Mouse (Mus musculus): ENCODE measurements at regions not wholly inside any gene's neighbourhood (a gene's known extent, or its start where the extent isn't known, plus 50 kb on each side); places are given as distances from the start of the nearest gene placed in this dataset.

DNA sequence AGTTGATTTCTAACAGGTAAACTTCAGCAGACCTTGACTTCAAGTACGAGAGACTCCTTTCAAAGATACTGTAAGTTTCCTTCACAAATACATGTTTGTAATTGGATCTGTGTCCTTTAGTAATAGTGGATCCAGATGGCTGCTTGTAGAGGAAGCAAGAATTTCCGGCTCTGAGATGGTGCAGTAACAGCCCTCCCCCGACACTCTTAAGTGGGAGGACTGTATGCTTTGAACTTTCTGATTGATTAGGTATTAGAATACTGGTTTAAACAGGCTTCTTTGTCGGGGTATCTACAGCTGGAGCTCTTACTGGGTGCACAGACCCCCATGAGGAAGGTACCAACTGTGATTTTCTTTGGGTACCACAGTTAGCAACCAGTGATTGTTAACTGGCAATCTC lies 355.0 kb upstream of the Cblb start:
- DNase-seq (ENCODE audit: low spot score in 2 of 2) = no peak

DNA sequence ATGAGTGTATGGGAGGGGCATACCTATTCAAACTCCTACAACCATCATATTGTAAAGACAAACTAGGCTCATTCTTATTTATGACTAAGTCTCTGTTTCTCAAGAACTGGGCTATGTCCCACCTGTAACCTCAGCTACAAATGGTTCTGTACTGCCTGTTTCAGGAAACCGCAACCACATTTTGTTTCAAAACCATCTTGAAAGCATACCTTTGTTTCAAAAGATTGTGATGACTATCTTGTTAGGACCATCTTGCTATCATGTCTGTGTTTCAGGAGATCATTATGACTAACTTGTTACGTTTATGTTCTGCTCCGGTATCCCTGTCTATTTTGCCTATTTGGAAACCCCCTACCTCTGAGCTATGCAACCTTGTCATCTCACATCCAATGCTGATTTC lies 340.2 kb upstream of the Cblb start:
- no peak for DNase-seq (ENCODE audit: low spot score in 2 of 2)

- DNase-seq (ENCODE audit: low spot score in 2 of 2) = no peak
Observed at GRCm38 (mm10) chr16:51705026-51705425, 326.0 kb upstream of the Cblb start.

GRCm38 (mm10) chr16:51718695-51719094 lies 312.3 kb upstream of the Cblb start:
- DNase-seq (ENCODE audit: low spot score in 2 of 2) = no peak

GRCm38 (mm10) chr16:51719637-51720036 lies 311.4 kb upstream of the Cblb start:
- no peak for DNase-seq (ENCODE audit: low spot score in 2 of 2)

GRCm38 (mm10) chr16:51722682-51723081 lies 308.3 kb upstream of the Cblb start:
- no peak for DNase-seq (ENCODE audit: low spot score in 2 of 2)

DNA sequence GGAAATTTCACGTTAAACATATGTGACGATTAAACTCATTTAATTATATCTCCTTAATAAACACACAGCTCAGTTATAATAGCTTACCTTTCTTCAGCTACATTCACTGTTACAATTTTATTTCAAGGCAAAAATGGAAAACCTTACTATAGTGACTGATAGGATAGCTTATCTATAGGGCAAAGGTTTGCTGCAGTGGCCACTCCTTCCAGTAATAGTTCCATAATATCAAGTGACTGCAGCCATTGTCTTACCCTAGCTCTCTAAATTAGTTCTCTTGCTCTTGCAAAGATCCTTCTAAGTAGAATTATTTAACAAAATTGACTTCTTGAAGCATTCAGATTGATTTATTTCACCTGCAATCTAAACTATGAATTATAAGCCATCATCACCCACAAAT lies 289.1 kb upstream of the Cblb start:
- DNase-seq (ENCODE audit: low spot score in 2 of 2) = no peak

DNA sequence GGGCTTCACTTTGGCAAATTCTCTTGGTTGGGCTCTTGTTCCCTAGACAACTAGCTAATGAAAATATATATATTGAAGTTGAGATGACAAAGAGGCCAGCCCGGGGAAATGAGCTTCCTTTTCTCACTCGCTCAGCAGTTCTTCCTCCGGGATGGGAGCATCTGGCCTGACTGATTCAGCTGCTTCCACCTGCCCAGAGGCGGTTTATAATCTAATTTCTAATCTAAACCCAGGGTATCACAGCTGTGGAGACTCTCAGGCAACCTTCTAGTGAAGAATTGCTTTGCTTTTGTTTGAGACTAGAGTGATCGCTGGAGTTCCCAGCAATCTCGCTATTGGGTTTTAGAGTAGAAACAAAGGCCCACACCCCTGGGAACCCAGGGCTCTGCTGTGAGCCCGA lies 279.1 kb upstream of the Cblb start:
- no peak for DNase-seq (ENCODE audit: low spot score in 2 of 2)

DNA sequence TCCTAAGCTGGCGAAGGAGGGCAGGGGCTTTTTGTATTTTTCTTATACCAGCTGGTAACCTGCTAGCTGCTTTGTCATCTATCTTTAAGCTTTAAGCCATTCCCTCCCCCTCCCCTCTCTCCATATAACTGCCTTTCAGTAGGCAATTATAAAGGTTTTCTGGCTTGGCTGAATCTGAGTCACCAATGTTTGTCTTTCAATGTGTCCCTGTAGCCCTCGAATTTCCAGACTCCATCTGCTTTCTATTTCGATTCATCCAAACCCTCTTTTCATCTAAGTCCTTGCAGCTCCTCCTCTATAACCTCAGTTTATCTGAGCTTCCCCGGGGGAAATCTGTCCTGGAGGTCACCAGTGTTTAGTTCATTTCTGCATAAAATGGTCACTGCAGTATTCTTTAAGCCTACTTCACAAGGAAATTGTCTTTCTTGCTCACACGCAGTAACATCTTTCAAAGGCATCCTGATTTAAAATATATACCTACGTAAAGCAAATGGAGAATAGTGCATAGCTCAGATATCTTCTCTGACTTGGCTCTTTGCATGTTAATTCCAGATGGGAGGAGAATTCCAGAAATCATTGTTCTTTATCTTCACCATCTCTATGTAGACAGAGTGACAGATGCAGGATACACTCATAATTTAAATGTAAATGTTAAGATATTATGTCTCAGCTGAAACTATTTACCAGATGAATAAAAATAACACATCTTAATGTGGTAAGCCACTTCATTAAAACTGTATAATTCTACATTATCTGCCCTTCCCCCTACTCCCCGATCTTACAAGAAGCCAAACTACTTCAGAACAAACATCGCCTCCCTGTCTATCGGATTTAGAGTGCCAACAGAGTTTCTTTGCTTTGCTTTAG lies 272.4 kb upstream of the Cblb start:
- DNase-seq (ENCODE audit: low spot score in 2 of 2) = peak; percentile 7 to 11

DNA sequence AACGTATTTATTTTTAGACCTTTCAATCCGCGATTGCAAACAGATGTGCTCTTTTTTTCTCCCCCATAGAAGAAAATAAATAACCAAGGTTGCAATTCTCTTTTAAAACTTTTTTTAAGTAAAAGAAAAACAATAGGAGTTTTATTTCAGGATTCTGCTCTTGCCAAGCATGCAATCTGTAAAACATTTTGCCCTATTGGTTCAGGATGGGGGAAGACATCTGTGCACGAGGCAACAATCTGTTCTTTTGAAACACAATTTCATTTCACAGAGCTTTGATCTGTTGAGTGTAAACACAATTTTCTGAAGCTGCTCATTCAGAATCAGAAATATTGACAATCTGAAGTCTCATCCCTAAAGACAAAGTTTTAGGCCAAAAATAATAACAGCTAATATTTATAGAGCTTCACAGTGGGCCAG lies 271.8 kb upstream of the Cblb start:
- no peak for DNase-seq (ENCODE audit: low spot score in 2 of 2)

DNA sequence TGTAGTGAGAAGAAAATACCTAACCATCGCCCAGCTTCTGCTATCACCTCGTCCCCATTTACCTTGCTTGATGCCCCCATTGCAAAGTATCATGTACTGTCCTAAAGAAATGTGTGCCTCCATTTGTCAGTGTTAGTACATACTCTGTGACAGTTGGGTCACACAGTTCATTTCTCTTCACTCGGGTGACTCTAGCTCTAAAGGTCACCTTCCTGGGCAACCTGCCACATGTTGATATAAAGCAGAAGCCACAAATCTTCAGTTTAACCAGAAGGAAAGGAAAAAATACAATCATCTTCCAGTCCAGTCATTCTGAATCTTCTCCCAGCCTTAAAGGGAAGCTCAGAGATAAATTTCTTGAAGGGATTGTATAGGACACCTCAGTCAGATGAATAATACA lies 263.5 kb upstream of the Cblb start:
- no peak for DNase-seq (ENCODE audit: low spot score in 2 of 2)

- DNase-seq (ENCODE audit: low spot score in 2 of 2) = no peak
Observed at GRCm38 (mm10) chr16:51778920-51779319, 252.1 kb upstream of the Cblb start.

DNA sequence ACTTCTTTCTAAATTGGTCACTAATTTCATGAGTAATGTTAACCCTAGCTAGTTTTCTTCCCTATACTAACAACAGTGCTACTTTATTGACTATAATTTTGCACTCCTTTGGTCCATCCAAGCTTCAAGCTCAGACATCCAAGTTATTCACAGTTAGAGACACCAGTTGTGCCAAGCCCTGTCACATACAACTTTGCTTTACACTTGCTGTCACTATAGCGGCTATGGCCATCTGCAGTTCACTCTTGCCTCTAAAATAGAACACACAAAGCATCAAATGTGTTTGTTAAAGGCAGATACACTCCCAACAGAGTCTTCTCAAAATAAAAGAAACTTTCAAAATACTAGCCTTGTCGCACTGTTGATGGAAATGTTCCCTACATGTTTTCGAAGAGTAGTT lies 236.0 kb upstream of the Cblb start:
- DNase-seq (ENCODE audit: low spot score in 2 of 2) = no peak

DNA sequence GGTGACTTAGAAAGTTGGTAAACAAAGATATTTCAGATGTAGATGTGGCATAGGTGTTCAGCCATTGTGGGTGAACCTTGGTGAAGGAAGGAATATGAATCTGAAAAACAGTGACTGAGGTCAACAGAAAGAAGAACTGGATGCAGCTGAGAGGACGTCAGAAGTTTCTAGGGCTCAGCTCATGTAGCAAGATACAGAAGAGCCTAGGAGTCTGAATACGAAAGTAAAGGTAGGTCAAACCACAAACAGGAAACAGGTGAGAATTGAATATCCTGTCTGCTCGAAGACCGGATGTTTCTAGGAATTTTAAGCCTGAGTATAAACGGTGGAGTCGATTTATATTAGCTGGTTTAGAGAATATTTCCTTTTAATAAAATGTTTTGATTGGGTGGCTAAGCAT lies 223.7 kb upstream of the Cblb start:
- DNase-seq (ENCODE audit: low spot score in 2 of 2) = no peak

GRCm38 (mm10) chr16:51809120-51809519 lies 221.9 kb upstream of the Cblb start:
- DNase-seq (ENCODE audit: low spot score in 2 of 2) = no peak

DNA sequence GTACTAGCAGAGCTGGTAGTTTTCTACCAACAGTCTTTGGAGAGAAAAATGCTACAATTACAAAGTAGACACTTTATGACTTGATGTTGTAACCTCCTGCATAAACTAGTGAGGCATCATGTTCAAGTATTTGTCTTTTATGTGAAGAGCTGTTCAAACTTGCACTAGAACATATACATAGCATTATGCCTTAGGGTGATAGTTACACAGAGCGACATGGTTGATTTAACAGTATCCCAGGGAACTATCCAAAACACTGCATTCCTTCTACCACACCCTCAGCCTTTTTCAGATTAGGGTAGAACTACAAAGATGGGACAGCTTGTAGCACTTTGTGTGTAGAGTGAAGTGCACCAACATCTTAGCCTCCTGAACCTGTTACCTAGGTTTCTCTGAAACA lies 220.0 kb upstream of the Cblb start:
- DNase-seq (ENCODE audit: low spot score in 2 of 2) = no peak

DNA sequence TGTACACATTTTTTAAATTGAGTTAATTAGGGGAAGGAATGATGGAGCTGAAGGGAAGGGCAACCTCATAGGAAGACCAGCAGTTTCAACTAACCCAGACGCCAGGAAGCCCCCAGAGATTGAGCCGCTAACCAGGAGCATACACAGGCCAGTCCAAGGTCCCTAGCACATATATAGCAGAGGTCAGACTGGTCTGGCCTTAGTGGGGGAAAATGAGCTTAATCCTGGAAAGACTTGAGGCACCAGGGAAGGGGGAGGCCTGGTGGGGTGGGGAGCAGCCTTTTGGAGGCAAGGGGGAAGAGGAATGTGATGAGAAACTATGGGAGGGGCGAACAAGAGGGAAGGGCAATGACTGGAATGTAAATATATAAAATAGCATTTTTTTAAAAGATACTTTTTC lies 188.3 kb upstream of the Cblb start:
- DNase-seq (ENCODE audit: low spot score in 2 of 2) = no peak

DNA sequence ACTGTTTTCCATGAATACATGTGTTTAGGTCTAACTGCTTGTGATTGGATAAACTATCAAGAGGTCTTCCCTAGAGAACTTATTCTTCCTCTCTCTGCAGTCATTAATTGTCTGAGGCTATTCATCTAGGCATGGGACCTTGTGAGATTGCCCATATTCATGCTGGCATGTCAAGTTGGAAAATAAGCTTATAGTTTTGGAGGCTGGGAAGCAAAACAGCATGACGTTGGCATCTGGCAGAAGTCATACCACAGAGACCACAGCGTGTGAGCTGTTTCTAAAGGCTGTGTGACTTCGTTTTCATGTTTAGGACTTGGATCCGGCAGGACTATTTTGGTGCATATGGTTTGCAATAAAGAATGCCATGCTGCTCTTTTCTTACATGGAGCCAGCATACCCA lies 185.5 kb upstream of the Cblb start:
- no peak for DNase-seq (ENCODE audit: low spot score in 2 of 2)

DNA sequence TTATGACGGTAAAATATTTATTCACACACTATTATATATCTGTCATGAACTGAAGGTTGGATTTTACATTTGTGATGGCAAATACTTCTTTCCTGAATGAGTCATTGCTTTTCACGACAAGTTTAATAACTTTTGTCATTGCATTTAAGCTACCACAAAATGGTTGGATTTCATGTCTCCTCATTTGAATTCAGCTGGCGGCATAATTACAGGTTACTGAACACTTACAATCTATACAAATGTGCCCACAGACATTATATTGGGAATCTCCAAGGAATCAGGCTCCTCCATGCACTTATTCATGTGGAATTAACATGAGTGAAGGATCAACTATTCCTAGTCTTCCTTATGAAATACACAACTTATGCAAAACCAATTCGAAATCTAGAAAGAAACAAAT lies 150.3 kb upstream of the Cblb start:
- DNase-seq (ENCODE audit: low spot score in 2 of 2) = no peak

- DNase-seq (ENCODE audit: low spot score in 2 of 2) = no peak
Observed at GRCm38 (mm10) chr16:51881127-51881526, 149.9 kb upstream of the Cblb start.

- no peak for DNase-seq (ENCODE audit: low spot score in 2 of 2)
Observed at GRCm38 (mm10) chr16:51883813-51884212, 147.2 kb upstream of the Cblb start.

DNA sequence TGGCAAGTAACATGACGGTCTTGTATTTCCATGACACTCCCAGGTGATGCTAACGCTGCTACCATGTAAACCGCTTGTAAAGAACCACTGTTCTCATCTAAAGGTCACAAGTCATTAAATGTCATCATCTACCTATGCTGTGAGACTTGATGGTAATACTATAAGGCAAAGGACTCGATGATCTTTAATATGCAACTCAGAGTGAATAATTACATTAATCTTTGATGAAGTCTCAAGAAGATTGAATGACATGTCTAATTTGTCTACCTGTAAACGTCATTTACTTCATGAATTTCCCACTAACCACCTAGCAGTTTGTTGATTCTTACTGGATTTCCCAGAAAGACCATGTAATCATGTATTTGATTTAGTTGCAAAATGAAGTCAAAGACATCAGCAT lies 143.5 kb upstream of the Cblb start:
- no peak for DNase-seq (ENCODE audit: low spot score in 2 of 2)

DNA sequence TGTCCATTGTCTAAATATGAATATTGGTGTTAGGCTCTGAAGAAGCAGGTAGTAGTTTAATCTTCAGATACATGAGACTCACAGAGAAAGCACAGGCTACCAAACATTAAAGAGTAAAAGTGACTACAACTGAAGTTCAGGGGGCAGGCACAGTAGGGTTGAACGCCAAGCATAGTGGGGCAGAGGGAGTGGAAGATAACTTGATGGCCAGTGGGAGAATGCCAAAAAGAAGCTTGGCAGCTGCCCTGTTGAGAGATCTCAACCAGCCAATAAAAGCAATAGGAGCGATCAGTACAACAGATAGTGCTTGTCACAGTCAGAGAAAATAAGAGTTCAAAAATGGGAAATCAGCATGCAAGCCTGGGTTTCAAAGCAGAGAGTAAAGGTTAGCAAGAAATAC lies 125.4 kb upstream of the Cblb start:
- no peak for DNase-seq (ENCODE audit: low spot score in 2 of 2)

GRCm38 (mm10) chr16:51906686-51907085 lies 124.3 kb upstream of the Cblb start:
- DNase-seq (ENCODE audit: low spot score in 2 of 2) = no peak
